Mouse (Mus musculus) hindbrain, embryonic 14.5 days (tissue): ENCODE measurements around the gene Mypn. TPM values are rescaled to one million over a fixed set of nuclear protein-coding genes. Genes with fewer than 3 reads are reported as not detected.
A peak's percentile ranks its signal among the peaks of the same experiment; 100 is the strongest.

Experiments used
- ATAC-seq: fragments of 200-750 bp; cut with Nextera tagmentation; 2 replicates; pipeline ENCODE4 v1.8.0; 2017; ENCODE audit warnings: moderate number of reproducible peaks, mild to moderate bottlenecking, moderate TSS enrichment, moderate library complexity; ENCODE audit not compliant: low FRiP score
- DNase-seq: peaks from one replicate; pipeline ENCODE4 v3.0.0-alpha.2; 2015; ENCODE audit warnings: low spot score
- H3K27ac ChIP-seq: fragments of 300-500 bp; sonication (generic); 2 replicates; pipeline ENCODE4 v1.5.1; 2014; ENCODE audit warnings: mild to moderate bottlenecking, moderate library complexity
- H3K27me3 ChIP-seq: fragments of 300-500 bp; sonication (generic); 2 replicates; pipeline ENCODE4 v1.6.1; 2014; ENCODE audit warnings: mild to moderate bottlenecking, low read length, mixed read lengths; ENCODE audit not compliant: control insufficient read depth, insufficient read depth
- H3K36me3 ChIP-seq: fragments of 300-500 bp; sonication (generic); replicated peaks from 2 replicates; pipeline ENCODE4 v1.6.1; 2014; ENCODE audit not compliant: control insufficient read depth, insufficient read depth
- H3K4me1 ChIP-seq: fragments of 300-500 bp; sonication (generic); replicated peaks from 2 replicates; pipeline ENCODE4 v1.6.1; 2014; ENCODE audit warnings: antibody characterized with exemption, low read length, mixed read lengths; ENCODE audit not compliant: control insufficient read depth, insufficient read depth
- H3K4me2 ChIP-seq: fragments of 300-500 bp; sonication (generic); replicated peaks from 2 replicates; pipeline ENCODE4 v1.6.1; 2014; ENCODE audit warnings: mild to moderate bottlenecking, moderate library complexity
- H3K4me3 ChIP-seq: fragments of 300-500 bp; sonication (generic); replicated peaks from 2 replicates; pipeline ENCODE4 v1.5.1; 2014; ENCODE audit warnings: mild to moderate bottlenecking, low read length
- H3K9ac ChIP-seq: fragments of 300-500 bp; sonication (generic); 2 replicates; pipeline ENCODE4 v1.6.1; 2014
- H3K9me3 ChIP-seq: fragments of 300-500 bp; sonication (generic); 2 replicates; pipeline ENCODE4 v1.6.1; 2016; ENCODE audit warnings: low read length; ENCODE audit not compliant: control insufficient read depth
- WGBS: fragments of 180-500 bp; shearing (Covaris S2); extraction: QIAGEN DNeasy Blood & Tissue Kit; methylation state at CpG from one replicate; pipeline ENCODE4 v1.1.7; 2014; 5-methylcytosine and 5-hydroxymethylcytosine counted together
- polyA plus RNA-seq: library from polyadenylated mRNA; unstranded; fragments of >200 nt; fragmentation: Nextera tagmentation; extraction: Ambion mirVana; gene quantifications from 2 replicates; pipeline ENCODE4 v1.2.1, GENCODE M21; 2014

Gene Mypn
- polyA plus RNA-seq, 1 experiment from 2014 or later: 0.68 TPM

DNA sequence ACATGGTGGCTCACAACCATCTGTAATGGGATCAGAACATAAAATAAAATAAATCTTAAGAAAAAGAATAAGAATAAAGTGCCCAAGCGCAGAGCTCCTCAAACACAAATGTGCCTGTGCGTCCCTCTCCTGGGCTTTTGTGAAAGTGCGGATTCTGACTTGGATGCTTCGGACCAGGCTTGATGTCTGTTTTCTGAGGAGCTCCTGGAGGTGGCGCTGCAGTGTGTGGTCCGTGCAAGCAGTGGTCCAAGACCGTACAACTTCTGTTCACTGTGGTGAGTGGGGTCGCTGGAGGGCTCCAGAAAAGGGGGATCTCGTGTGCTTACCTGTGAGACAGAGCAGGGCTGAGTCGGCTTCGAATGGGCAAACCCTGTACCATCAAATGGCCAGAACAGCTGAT, 78.4 kb downstream of the Mypn start:
- ATAC-seq: no peak
- WGBS: 36% methylated on average over 11 of the region's 11 CpGs
- DNase-seq: no peak

DNA sequence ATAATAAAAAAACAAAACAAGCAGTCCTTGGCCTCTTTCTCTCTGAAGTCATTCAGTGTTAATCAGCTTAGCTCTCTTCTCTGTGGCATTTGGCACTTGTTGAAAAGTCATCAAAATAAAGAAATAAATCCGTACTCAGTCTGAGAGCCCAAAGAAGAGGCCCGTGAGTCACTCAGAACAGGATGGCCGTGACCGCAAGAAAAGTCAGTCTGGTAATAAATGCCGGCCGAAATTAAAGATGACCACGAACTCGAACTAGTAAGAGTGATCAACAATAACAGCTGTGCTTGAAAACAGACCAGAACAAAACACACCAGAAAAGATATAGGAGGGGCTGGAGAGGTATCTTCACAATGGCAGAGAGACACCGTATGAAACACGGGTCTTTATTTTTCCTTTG, 79.7 kb downstream of the Mypn start:
- Histone ChIP-seq H3K9me3 (no peaks in the 10 kb centered on the region), H3K4me1 (no peaks in the 10 kb centered on the region), H3K36me3 (no peaks in the 10 kb centered on the region), H3K27ac (no peak overlapping the region), H3K27me3 (no peaks in the 10 kb centered on the region), H3K9ac (no peak overlapping the region), H3K4me2 (no peak overlapping the region), H3K4me3 (no peak overlapping the region)
- no peak for DNase-seq
- 92% methylated on average over 10 of the region's 10 CpGs for WGBS
- ATAC-seq: no peak

More for the DNA sequence above, 78.4 kb downstream of the Mypn start:
- Histone ChIP-seq H3K27me3 (no peaks in the 10 kb centered on the region), H3K27ac (no peak overlapping the region), H3K4me3 (no peak overlapping the region), H3K36me3 (no peaks in the 10 kb centered on the region), H3K9ac (no peak overlapping the region), H3K9me3 (no peaks in the 10 kb centered on the region), H3K4me1 (no peaks in the 10 kb centered on the region), H3K4me2 (no peak overlapping the region)

DNA sequence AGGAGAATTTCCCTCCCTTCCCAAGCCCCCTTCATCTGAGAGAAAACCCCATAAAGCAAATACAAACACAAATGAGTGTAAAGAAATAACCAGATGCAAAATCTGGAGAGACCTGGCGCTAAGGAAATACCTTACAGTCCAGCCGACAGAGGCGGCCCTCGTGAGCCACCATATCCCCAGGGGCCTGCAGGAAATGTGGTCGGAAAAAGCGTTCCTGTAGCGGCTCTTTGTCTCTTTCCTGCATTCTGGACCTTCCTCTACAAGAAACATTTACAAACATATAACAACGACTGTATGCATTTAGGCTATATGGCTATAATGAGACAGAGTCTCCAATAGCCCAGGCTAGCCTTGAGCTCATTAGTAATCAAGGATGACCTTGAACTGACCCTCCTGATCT, 80.6 kb downstream of the Mypn start:
- no peak overlapping the region for H3K9ac ChIP-seq
- H3K27ac ChIP-seq: no peak overlapping the region
- H3K4me1 ChIP-seq: no peaks in the 10 kb centered on the region
- no peaks in the 10 kb centered on the region for H3K9me3 ChIP-seq
- WGBS: 93% methylated on average over 8 of the region's 8 CpGs
- H3K4me2 ChIP-seq: no peak overlapping the region
- no peaks in the 10 kb centered on the region for H3K27me3 ChIP-seq
- H3K4me3 ChIP-seq: no peak overlapping the region
- no peaks in the 10 kb centered on the region for H3K36me3 ChIP-seq
- DNase-seq: no peak
- no peak for ATAC-seq

DNA sequence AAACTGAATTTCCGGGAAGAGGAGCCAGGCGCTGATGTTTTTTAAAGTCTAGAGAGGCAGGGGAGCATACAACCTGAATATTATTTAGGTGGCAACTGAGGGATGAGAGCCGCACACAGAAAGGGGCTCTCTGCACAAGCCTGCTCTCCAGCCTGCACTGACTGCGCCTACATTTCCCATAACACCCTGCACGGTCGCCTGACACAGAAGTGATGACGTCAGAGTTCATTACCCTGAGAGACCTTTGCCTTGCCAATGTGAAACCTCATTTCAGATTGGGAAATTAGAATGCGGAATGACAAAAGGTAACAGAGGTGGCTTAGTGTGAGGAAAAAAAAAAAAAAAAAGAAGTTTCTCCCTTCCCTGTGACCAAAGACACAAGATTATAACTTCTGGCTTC, 81.2 kb downstream of the Mypn start:
- Histone ChIP-seq H3K27ac (no peak overlapping the region), H3K4me3 (no peak overlapping the region), H3K4me1 (no peaks in the 10 kb centered on the region), H3K36me3 (no peaks in the 10 kb centered on the region), H3K9ac (no peak overlapping the region), H3K9me3 (no peaks in the 10 kb centered on the region), H3K4me2 (no peak overlapping the region), H3K27me3 (no peaks in the 10 kb centered on the region)
- ATAC-seq: peak; percentile 71
- 34% methylated on average over 8 of the region's 8 CpGs for WGBS
- DNase-seq: peak; percentile 71

DNA sequence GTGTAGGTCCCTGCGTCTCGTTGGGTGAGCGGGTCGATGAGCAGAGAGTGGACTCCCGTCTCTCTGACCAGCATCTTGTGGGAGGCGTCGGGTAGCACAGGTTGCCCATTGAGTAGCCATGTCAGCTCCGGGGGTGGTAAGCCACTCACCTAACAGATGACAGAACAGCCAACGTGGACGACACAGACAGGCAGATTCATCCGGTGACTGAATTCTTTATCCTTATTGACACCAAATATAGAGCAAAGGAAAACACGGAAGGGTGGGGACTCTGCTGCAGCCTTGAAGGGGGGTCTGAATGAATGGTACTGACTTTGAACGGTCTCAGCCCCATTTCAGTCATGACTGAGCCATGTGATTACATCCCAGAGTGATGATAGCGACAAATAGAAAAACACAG, 81.8 kb downstream of the Mypn start:
- no peaks in the 10 kb centered on the region for H3K27me3 ChIP-seq
- H3K36me3 ChIP-seq: no peaks in the 10 kb centered on the region
- WGBS: 86% methylated on average over 14 of the region's 14 CpGs
- no peak for ATAC-seq
- no peaks in the 10 kb centered on the region for H3K4me1 ChIP-seq
- H3K9ac ChIP-seq: no peak overlapping the region
- H3K9me3 ChIP-seq: no peaks in the 10 kb centered on the region
- DNase-seq: no peak
- H3K4me3 ChIP-seq: no peak overlapping the region
- H3K4me2 ChIP-seq: no peak overlapping the region
- no peak overlapping the region for H3K27ac ChIP-seq

DNA sequence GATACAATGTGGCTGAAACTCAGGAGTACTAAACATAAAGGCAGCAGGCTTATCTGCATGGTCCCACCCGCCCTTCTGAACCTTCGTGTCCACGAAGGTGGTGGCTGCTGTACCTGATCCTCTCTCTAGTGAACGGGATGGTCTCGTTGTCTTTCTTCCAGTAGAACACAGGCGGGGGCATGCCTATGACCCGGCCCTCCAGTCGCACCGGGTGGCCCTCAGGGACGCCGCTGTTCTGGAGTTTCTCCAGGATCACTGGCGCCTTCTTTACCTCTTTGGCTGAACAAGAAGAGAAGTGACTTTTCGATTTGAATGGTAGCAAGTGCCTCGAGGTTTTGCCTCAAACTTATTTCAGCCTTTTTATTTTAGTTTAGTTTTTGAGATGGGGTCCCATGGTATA, 83.8 kb downstream of the Mypn start:
- Histone ChIP-seq H3K36me3 (no peaks in the 10 kb centered on the region), H3K4me3 (no peak overlapping the region), H3K9me3 (no peaks in the 10 kb centered on the region), H3K4me2 (no peak overlapping the region), H3K27me3 (no peaks in the 10 kb centered on the region), H3K4me1 (no peaks in the 10 kb centered on the region), H3K27ac (no peak overlapping the region), H3K9ac (no peak overlapping the region)
- ATAC-seq (no peak), DNase-seq (no peak)
- WGBS: 81% methylated on average over 14 of the region's 14 CpGs

DNA sequence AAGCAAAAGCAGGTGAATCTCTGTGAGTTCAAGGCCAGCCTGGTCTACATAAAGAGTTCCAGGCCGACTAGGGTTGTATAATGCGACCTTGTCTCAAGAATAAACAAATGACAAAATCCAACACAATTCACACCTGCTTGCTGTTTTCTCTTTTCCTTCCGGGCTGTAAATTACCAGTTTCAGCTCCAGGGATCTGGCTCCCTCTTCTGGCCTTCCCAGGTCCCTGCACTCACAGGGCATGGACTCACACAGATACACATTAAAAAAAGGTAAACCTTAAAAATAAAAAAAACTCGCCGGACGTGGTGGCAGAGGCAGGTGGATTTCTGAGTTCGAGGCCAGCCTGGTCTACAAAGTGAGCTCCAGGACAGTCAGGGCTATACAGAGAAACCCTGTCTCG, 86.2 kb downstream of the Mypn start:
- Histone ChIP-seq H3K27me3 (no peaks in the 10 kb centered on the region), H3K9ac (no peak overlapping the region), H3K27ac (no peak overlapping the region), H3K4me3 (no peak overlapping the region), H3K9me3 (no peaks in the 10 kb centered on the region), H3K4me2 (no peak overlapping the region), H3K36me3 (no peaks in the 10 kb centered on the region), H3K4me1 (no peaks in the 10 kb centered on the region)
- DNase-seq (no peak), ATAC-seq (no peak)
- WGBS: 94% methylated on average over 8 of the region's 8 CpGs

DNA sequence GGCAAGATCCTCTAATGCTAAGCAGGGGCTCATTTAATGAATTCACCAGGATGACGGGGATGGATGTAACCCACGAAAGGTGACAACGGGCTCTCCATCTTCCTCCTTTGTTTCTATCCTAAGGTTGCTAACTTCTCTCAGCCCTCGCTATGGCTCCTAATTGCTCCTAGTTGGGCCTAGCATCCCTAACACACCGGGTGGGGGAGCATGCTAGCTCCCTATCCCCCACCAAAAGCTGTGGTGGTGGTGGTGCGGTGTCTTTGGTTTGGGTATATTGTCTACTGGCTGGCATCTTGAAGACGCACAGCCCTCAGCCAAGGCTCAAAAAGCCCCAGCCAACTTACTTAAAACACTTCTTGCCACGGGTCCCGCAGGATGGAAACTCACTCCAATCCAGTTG, 87.4 kb downstream of the Mypn start:
- Histone ChIP-seq H3K27ac (no peak overlapping the region), H3K27me3 (no peaks in the 10 kb centered on the region), H3K4me3 (no peak overlapping the region), H3K9ac (no peak overlapping the region), H3K9me3 (no peaks in the 10 kb centered on the region), H3K4me2 (no peak overlapping the region), H3K36me3 (no peaks in the 10 kb centered on the region), H3K4me1 (no peaks in the 10 kb centered on the region)
- DNase-seq (no peak), ATAC-seq (no peak)
- WGBS: 92% methylated on average over 9 of the region's 9 CpGs

DNA sequence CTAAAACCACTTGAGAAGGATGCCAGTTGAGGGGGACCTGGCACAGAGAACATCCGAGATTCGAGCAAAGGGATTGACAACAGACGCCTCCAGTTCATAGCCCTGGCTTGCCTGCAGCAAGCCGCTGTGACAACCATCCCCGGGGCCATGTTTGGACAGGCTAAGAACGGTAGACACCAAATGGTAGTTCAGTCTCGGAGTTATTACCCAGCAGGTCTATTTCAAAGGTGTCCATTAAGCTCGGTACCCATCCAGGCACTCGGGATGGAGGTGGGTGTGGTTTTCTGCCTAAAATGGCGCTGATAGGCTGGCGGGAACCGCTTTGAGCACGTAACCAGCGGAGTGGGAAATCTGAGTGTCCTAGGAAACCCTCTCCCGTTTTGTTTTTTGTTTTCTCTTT, 87.9 kb downstream of the Mypn start:
- H3K27me3 ChIP-seq: no peaks in the 10 kb centered on the region
- ATAC-seq: no peak
- DNase-seq: no peak
- no peaks in the 10 kb centered on the region for H3K9me3 ChIP-seq
- H3K4me3 ChIP-seq: no peak overlapping the region
- H3K36me3 ChIP-seq: no peaks in the 10 kb centered on the region
- no peak overlapping the region for H3K9ac ChIP-seq
- WGBS: 86% methylated on average over 15 of the region's 15 CpGs
- no peaks in the 10 kb centered on the region for H3K4me1 ChIP-seq
- H3K27ac ChIP-seq: no peak overlapping the region
- H3K4me2 ChIP-seq: no peak overlapping the region

DNA sequence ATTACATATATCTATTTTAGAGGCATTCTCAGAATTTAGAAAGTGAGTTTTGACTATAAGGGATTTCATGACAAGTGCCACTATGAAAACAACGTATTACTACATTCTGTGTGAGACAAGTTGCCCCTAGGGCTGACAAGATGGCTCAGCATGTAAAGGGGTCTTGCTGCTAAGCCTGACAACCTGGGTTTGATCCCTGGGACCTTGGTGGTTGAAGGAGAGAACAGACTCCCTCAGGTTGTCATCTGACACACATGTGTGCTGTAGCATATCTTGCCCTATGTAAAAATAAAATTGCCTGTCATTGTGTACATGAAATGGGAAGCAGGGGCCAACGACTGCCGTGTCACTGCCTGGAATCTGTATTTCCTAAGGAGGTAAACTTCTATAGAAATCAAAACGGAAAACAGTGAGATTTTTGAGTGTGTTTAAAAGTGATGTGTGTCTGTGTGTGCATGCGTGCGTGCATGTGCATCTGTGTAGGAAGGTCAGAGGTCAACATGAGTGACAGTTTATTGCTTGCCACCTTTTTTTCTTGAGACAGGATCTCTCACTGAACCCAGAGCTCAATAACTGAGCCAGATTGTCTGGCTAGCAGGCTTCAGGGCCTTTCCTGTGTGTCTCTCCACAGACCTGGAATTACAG, 89.9 kb downstream of the Mypn start:
- ATAC-seq (no peak), DNase-seq (no peak)
- Histone ChIP-seq H3K4me2 (no peak overlapping the region), H3K4me1 (no peaks in the 10 kb centered on the region), H3K9ac (no peak overlapping the region), H3K27me3 (no peaks in the 10 kb centered on the region), H3K9me3 (no peaks in the 10 kb centered on the region), H3K27ac (no peak overlapping the region), H3K4me3 (no peak overlapping the region), H3K36me3 (no peaks in the 10 kb centered on the region)
- 91% methylated on average over 6 of the region's 6 CpGs for WGBS
